Mouse (Mus musculus): ENCODE data around the gene Lgals2. TPM values are rescaled to one million over a fixed set of nuclear protein-coding genes. Genes with fewer than 3 reads are reported as not detected.

Lgals2 gene
- polyA plus RNA-seq, 1 experiment from 2014 or later = not detected

GRCm38 (mm10) chr15:78828315-78828714, 27.0 kb downstream of the Lgals2 start:
- 25% methylated on average over 5 of the region's 5 CpGs for WGBS
- H3K27ac ChIP-seq = no peak overlapping the region
- H3K9me3 ChIP-seq (replicated peaks) = no peaks in the 10 kb centered on the region
- H3K4me1 ChIP-seq = peaks cover 19% of the 10 kb centered on the region
- ATAC-seq (ENCODE audit: low FRiP score) = no peak
- H3K9ac ChIP-seq = no peak overlapping the region
- H3K4me2 ChIP-seq (replicated peaks) = no peak overlapping the region
- H3K27me3 ChIP-seq = peaks cover 20% of the 10 kb centered on the region
- no peak overlapping the region for H3K4me3 ChIP-seq
- H3K36me3 ChIP-seq = no peaks in the 10 kb centered on the region

GRCm38 (mm10) chr15:78826213-78827204, 28.8 kb downstream of the Lgals2 start:
- no peak overlapping the region for H3K4me2 ChIP-seq (replicated peaks)
- H3K9me3 ChIP-seq (replicated peaks) = no peaks in the 10 kb centered on the region
- H3K27ac ChIP-seq = no peak overlapping the region
- peak; percentile 43; the same call in 1 of the 2 replicates for ATAC-seq (ENCODE audit: low FRiP score)
- H3K4me1 ChIP-seq = peaks cover 4% of the 10 kb centered on the region
- no peak overlapping the region for H3K4me3 ChIP-seq
- no peak overlapping the region for H3K9ac ChIP-seq
- WGBS = 25% methylated on average over 28 of the region's 28 CpGs
- peaks cover 20% of the 10 kb centered on the region for H3K27me3 ChIP-seq
- H3K36me3 ChIP-seq = no peaks in the 10 kb centered on the region

DNA sequence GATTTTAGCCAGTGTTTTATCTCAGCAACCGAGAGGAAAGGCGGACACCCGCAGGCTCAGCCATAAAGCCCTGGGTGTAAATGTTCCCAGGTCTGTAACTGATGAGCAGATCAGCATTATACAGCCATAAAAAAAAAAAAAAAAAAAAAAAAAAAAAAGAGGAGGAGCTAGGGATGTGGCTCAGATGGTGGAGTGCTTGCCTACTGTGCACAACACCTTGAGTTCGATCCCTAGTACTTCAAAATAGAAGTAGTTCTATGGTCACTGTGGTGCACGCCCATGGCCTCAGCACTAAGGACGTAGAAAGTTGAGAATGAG, 39.3 kb downstream of the Lgals2 start:
- Histone ChIP-seq H3K27ac (no peak overlapping the region), H3K9ac (no peak overlapping the region), H3K9me3 (replicated peaks) (no peaks in the 10 kb centered on the region), H3K27me3 (no peaks in the 10 kb centered on the region), H3K4me2 (replicated peaks) (no peak overlapping the region), H3K36me3 (no peaks in the 10 kb centered on the region), H3K4me3 (no peak overlapping the region), H3K4me1 (no peaks in the 10 kb centered on the region)
- 76% methylated on average over 6 of the region's 6 CpGs for WGBS
- no peak for ATAC-seq (ENCODE audit: low FRiP score)

- 65% methylated on average over 11 of the region's 11 CpGs for WGBS
- Histone ChIP-seq H3K9me3 (replicated peaks) (no peaks in the 10 kb centered on the region), H3K27ac (no peak overlapping the region), H3K4me1 (no peaks in the 10 kb centered on the region), H3K27me3 (no peaks in the 10 kb centered on the region), H3K9ac (no peak overlapping the region), H3K36me3 (no peaks in the 10 kb centered on the region), H3K4me3 (no peak overlapping the region), H3K4me2 (replicated peaks) (no peak overlapping the region)
- no peak for ATAC-seq (ENCODE audit: low FRiP score)
Measured at GRCm38 (mm10) chr15:78815314-78816073, 39.8 kb downstream of the Lgals2 start.

- Histone ChIP-seq H3K4me1 (no peaks in the 10 kb centered on the region), H3K27ac (no peak overlapping the region), H3K4me2 (replicated peaks) (no peak overlapping the region), H3K36me3 (no peaks in the 10 kb centered on the region), H3K27me3 (peaks cover 3% of the 10 kb centered on the region; the same call in 1 of the 2 replicates), H3K4me3 (no peak overlapping the region), H3K9me3 (replicated peaks) (no peaks in the 10 kb centered on the region), H3K9ac (no peak overlapping the region)
- WGBS = 94% methylated on average over 4 of the region's 4 CpGs
- ATAC-seq (ENCODE audit: low FRiP score) = no peak
Measured at GRCm38 (mm10) chr15:78813603-78814002, 41.7 kb downstream of the Lgals2 start.

- peaks cover 16% of the 10 kb centered on the region for H3K27me3 ChIP-seq
- H3K4me3 ChIP-seq = no peak overlapping the region
- H3K9ac ChIP-seq = no peak overlapping the region
- H3K4me2 ChIP-seq (replicated peaks) = no peak overlapping the region
- no peaks in the 10 kb centered on the region for H3K4me1 ChIP-seq
- 80% methylated on average over 9 of the region's 9 CpGs for WGBS
- no peak overlapping the region for H3K27ac ChIP-seq
- ATAC-seq (ENCODE audit: low FRiP score) = no peak
- no peaks in the 10 kb centered on the region for H3K36me3 ChIP-seq
- H3K9me3 ChIP-seq (replicated peaks) = no peaks in the 10 kb centered on the region
Measured at GRCm38 (mm10) chr15:78810146-78810545, 45.2 kb downstream of the Lgals2 start.

GRCm38 (mm10) chr15:78809739-78810138, 45.6 kb downstream of the Lgals2 start:
- H3K4me2 ChIP-seq (replicated peaks) = no peak overlapping the region
- no peak overlapping the region for H3K9ac ChIP-seq
- ATAC-seq (ENCODE audit: low FRiP score) = no peak
- no peaks in the 10 kb centered on the region for H3K36me3 ChIP-seq
- H3K4me1 ChIP-seq = no peaks in the 10 kb centered on the region
- no peak overlapping the region for H3K4me3 ChIP-seq
- 66% methylated on average over 9 of the region's 9 CpGs for WGBS
- no peaks in the 10 kb centered on the region for H3K9me3 ChIP-seq (replicated peaks)
- H3K27me3 ChIP-seq = peaks cover 20% of the 10 kb centered on the region
- H3K27ac ChIP-seq = no peak overlapping the region

DNA sequence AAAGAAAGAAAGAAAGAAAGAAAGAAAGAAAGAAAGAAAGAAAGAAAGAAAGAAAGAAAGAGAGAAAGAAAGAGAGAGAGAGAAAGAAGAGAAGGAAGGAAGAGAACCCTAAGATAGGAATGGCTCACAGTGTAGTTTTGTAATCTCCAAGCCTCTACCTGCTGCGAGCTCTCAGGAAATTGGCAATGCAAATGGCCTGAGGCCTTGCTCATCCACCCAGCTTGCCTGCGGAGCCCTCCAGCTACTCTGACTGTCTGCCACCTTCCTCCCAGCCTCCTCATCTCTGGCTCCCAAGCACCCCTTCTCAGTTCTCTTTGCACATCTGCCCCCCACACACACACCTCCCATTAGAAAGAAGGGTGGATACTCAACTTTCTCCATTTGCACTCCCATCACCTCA, 46.3 kb downstream of the Lgals2 start:
- no peak for ATAC-seq (ENCODE audit: low FRiP score)
- no peaks in the 10 kb centered on the region for H3K9me3 ChIP-seq (replicated peaks)
- no peaks in the 10 kb centered on the region for H3K36me3 ChIP-seq
- H3K4me3 ChIP-seq = no peak overlapping the region
- no peak overlapping the region for H3K9ac ChIP-seq
- WGBS = 85% methylated on average over 2 of the region's 2 CpGs
- H3K4me1 ChIP-seq = no peaks in the 10 kb centered on the region
- H3K4me2 ChIP-seq (replicated peaks) = no peak overlapping the region
- H3K27me3 ChIP-seq = peaks cover 27% of the 10 kb centered on the region
- H3K27ac ChIP-seq = no peak overlapping the region

- H3K27ac ChIP-seq = no peak overlapping the region
- no peak overlapping the region for H3K4me3 ChIP-seq
- no peaks in the 10 kb centered on the region for H3K9me3 ChIP-seq (replicated peaks)
- ATAC-seq (ENCODE audit: low FRiP score) = no peak
- no peak overlapping the region for H3K4me2 ChIP-seq (replicated peaks)
- peaks cover 45% of the 10 kb centered on the region for H3K27me3 ChIP-seq
- no peaks in the 10 kb centered on the region for H3K36me3 ChIP-seq
- WGBS = 76% methylated on average over 3 of the region's 3 CpGs
- H3K9ac ChIP-seq = no peak overlapping the region
- H3K4me1 ChIP-seq = peaks cover 14% of the 10 kb centered on the region
Measured at GRCm38 (mm10) chr15:78807141-78807540, 48.2 kb downstream of the Lgals2 start.

DNA sequence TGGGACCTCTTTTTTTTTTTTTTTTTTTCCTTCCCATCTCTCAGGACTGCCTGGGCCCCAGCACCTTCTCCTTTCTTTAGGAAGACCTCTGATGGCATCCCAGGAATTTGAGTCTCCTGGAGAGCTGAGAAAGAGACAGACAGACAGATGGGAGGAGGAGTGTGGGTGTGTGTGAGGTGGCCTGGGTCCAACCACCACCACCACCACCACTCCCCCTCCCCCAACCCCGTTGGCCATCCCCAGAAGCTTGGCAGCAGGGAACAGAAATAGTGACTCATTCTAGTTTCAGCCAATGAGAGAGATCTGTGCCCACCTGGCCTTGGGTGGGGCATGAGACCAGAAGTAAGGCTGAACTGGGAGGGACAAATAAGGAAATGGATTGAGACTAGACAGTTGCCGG, 48.7 kb downstream of the Lgals2 start:
- Histone ChIP-seq H3K9me3 (replicated peaks) (no peaks in the 10 kb centered on the region), H3K27ac (no peak overlapping the region), H3K36me3 (no peaks in the 10 kb centered on the region), H3K4me1 (peaks cover 19% of the 10 kb centered on the region), H3K4me2 (replicated peaks) (no peak overlapping the region), H3K4me3 (no peak overlapping the region), H3K27me3 (peaks cover 50% of the 10 kb centered on the region), H3K9ac (no peak overlapping the region)
- no peak for ATAC-seq (ENCODE audit: low FRiP score)
- WGBS = 48% methylated on average over 2 of the region's 2 CpGs

DNA sequence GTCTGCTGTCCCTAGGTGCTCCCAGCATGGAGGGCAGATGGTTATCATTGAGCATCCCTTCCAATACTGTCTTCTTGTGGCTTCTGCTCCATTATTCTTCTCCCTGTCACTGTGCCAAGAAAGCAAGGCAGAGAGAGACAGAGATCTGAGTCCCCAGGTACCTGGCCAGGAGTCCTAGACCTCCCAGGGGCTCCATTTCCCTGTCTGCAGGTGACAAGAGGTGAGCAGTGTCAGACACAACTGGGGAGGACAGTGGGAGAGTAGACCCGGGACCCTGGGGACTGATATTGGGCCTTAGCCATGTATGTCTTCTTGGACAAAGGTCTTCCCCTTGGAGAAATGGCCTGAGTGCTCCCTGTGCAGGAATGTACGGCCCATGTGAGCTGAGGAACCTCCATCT, 50.0 kb downstream of the Lgals2 start:
- no peak overlapping the region for H3K9ac ChIP-seq
- H3K36me3 ChIP-seq = no peaks in the 10 kb centered on the region
- peaks cover 19% of the 10 kb centered on the region for H3K4me1 ChIP-seq
- H3K9me3 ChIP-seq (replicated peaks) = no peaks in the 10 kb centered on the region
- no peak overlapping the region for H3K4me3 ChIP-seq
- ATAC-seq (ENCODE audit: low FRiP score) = no peak
- H3K27ac ChIP-seq = no peak overlapping the region
- H3K4me2 ChIP-seq (replicated peaks) = no peak overlapping the region
- 57% methylated on average over 2 of the region's 2 CpGs for WGBS
- peaks cover 60% of the 10 kb centered on the region for H3K27me3 ChIP-seq

DNA sequence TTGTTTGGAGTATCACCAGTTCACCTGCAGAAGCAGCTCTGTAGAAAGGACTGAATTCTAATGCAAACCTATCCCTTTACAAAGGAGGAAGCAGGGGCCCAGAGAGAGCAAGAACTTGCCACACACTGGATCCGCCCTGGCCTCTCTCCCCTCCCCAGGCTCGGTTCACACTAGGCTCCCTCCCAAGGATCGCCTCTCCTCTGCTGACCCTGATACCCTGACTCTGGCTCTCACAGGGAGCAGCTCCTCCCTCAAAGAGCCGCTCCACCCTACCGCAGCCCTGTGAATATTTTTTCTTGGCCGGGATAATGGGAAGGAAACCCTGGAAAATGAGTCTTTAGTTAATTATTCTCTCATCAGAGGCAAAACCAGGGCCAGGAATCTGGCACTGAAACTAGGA, 51.0 kb downstream of the Lgals2 start:
- Histone ChIP-seq H3K36me3 (no peaks in the 10 kb centered on the region), H3K4me2 (replicated peaks) (no peak overlapping the region), H3K9ac (no peak overlapping the region), H3K27ac (no peak overlapping the region), H3K9me3 (replicated peaks) (no peaks in the 10 kb centered on the region), H3K4me3 (no peak overlapping the region), H3K27me3 (peaks cover 60% of the 10 kb centered on the region), H3K4me1 (peaks cover 19% of the 10 kb centered on the region)
- WGBS = 11% methylated on average over 6 of the region's 6 CpGs
- no peak for ATAC-seq (ENCODE audit: low FRiP score)
